Mouse (Mus musculus) heart, adult 2 months (tissue): ENCODE results near the gene Dock2. TPM values are rescaled to one million over a fixed set of nuclear protein-coding genes. Genes with fewer than 3 reads are reported as not detected.

Source experiments
- DNase-seq, 2 experiments: peaks; one replicate each; pipeline ENCODE4 v3.0.0; 2021
- H3K27ac ChIP-seq: fragments of 200-600 bp; 2 replicates; pipeline ENCODE4 v1.8.1; 2022
- H3K27me3 ChIP-seq: fragments of 200-500 bp; 2 replicates; pipeline ENCODE4 v1.6.1; 2012; ENCODE audit warnings: mild to moderate bottlenecking, low read length, inconsistent platforms, mixed read lengths; ENCODE audit not compliant: control insufficient read depth, insufficient read depth
- H3K36me3 ChIP-seq: fragments of 200-500 bp; 2 replicates; pipeline ENCODE4 v1.6.1; 2012; ENCODE audit warnings: low read length, inconsistent platforms; ENCODE audit not compliant: control insufficient read depth, insufficient read depth
- H3K4me1 ChIP-seq: fragments of 200-500 bp; 2 replicates; pipeline ENCODE4 v1.6.1; 2011; ENCODE audit warnings: low read length; ENCODE audit not compliant: control insufficient read depth, insufficient read depth
- H3K4me3 ChIP-seq: fragments of 200-600 bp; 2 replicates; pipeline ENCODE4 v1.8.1; 2022
- H3K79me2 ChIP-seq: fragments of 200-500 bp; replicated peaks from 2 replicates; pipeline ENCODE4 v1.6.1; 2012; ENCODE audit warnings: mild to moderate bottlenecking, inconsistent platforms, low read length, moderate library complexity, mixed read lengths; ENCODE audit not compliant: control insufficient read depth, insufficient read depth
- H3K9ac ChIP-seq: fragments of 200-500 bp; 2 replicates; pipeline ENCODE4 v1.6.1; 2012; ENCODE audit warnings: low read depth, mild to moderate bottlenecking, control low read depth, inconsistent platforms, low read length, mixed read lengths
- CTCF ChIP-seq: fragments of 200-600 bp; IDR thresholded peaks from 2 replicates; pipeline ENCODE4 v1.8.1; 2022; ENCODE audit warnings: antibody characterized with exemption, mild to moderate bottlenecking, moderate library complexity
- EP300 ChIP-seq: fragments of 200-500 bp; IDR thresholded peaks from 2 replicates; pipeline ENCODE4 v1.6.1; 2011; ENCODE audit warnings: low read depth, low read length, control low read depth; ENCODE audit not compliant: insufficient read depth
- POLR2A ChIP-seq: fragments of 200-500 bp; IDR thresholded peaks from 2 replicates; pipeline ENCODE4 v1.6.1; 2011; ENCODE audit warnings: mild to moderate bottlenecking, low read depth, low read length, control low read depth; ENCODE audit not compliant: insufficient read depth
- WGBS: fragments of 180-500 bp; shearing (Covaris S2); methylation state at CpG from one replicate; pipeline ENCODE4 v1.1.7; 2018; 5-methylcytosine and 5-hydroxymethylcytosine counted together
- intact Hi-C: fragments of 180-260 bp; cut with DNase I; formaldehyde crosslinking; loops from one replicate; pipeline ENCODE4 v1.15.1; 2025
- polyA plus RNA-seq: library from polyadenylated mRNA; depleted of rRNA; stranded (reverse); fragments of >200 nt; gene quantifications from 2 replicates; pipeline ENCODE4 v1.2.3, GENCODE M21; 2012
- total RNA-seq, 2 experiments: library from RNA; stranded (reverse); gene quantifications; 2 replicates each; pipeline ENCODE4 v1.2.3; 2021

Dock2 gene
- total and polyA plus RNA-seq, 3 experiments = 1.7 to 3.4 (median 2.3) TPM

GRCm38 (mm10) chr11:34415884-34416618, 367.6 kb downstream of the Dock2 start:
- WGBS = 57% methylated on average over 9 of the region's 9 CpGs
- TF ChIP-seq CTCF = no peak
- DNase-seq = no peak
- Histone ChIP-seq H3K9ac (no peak overlapping the region), H3K27me3 (no peaks in the 10 kb centered on the region), H3K36me3 (no peaks in the 10 kb centered on the region), H3K4me1 (no peaks in the 10 kb centered on the region; the same call in 1 of the 2 replicates), H3K4me3 (no peak overlapping the region), H3K27ac (no peak overlapping the region), H3K79me2 (no peaks in the 10 kb centered on the region)
- intact Hi-C loops = no loop called here

DNA sequence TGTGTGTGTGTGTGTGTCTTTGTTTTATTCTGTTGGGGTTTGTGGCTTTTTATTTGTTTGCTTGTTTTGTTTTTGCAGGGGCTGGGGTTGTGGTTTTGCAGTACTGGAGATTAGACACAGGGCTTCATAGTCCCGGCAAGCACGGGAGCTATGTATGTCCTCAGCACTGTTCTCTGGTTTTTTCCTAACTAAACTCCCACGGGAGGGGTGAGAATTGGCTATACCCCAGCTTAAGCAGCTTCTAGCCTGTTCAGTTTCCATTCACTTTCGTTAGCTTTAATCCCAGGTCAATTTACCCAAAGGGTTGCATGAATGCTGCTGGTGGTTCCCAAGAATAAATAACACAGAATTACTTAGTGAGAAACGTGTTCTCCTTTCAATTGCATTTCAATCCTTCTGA, 376.8 kb downstream of the Dock2 start:
- 36% methylated on average over 5 of the region's 5 CpGs for WGBS
- no peak for DNase-seq
- H3K36me3 ChIP-seq = no peaks in the 10 kb centered on the region
- intact Hi-C loops = no loop called here
- no peak overlapping the region for H3K4me3 ChIP-seq
- no peak overlapping the region for H3K27ac ChIP-seq
- TF ChIP-seq POLR2A (no peak), EP300 (no peak), CTCF (no peak)
- no peaks in the 10 kb centered on the region for H3K79me2 ChIP-seq
- no peak overlapping the region for H3K9ac ChIP-seq
- no peaks in the 10 kb centered on the region for H3K4me1 ChIP-seq
- no peaks in the 10 kb centered on the region for H3K27me3 ChIP-seq

GRCm38 (mm10) chr11:34406309-34406708, 377.4 kb downstream of the Dock2 start:
- H3K9ac ChIP-seq = no peak overlapping the region
- 67% methylated on average over 8 of the region's 8 CpGs for WGBS
- intact Hi-C loops = no loop called here
- no peak for TF ChIP-seq POLR2A
- TF ChIP-seq EP300 = no peak
- TF ChIP-seq CTCF = no peak
- H3K4me1 ChIP-seq = no peaks in the 10 kb centered on the region
- no peaks in the 10 kb centered on the region for H3K36me3 ChIP-seq
- no peak overlapping the region for H3K4me3 ChIP-seq
- no peaks in the 10 kb centered on the region for H3K79me2 ChIP-seq
- H3K27me3 ChIP-seq = no peaks in the 10 kb centered on the region
- no peak overlapping the region for H3K27ac ChIP-seq
- DNase-seq = no peak

DNA sequence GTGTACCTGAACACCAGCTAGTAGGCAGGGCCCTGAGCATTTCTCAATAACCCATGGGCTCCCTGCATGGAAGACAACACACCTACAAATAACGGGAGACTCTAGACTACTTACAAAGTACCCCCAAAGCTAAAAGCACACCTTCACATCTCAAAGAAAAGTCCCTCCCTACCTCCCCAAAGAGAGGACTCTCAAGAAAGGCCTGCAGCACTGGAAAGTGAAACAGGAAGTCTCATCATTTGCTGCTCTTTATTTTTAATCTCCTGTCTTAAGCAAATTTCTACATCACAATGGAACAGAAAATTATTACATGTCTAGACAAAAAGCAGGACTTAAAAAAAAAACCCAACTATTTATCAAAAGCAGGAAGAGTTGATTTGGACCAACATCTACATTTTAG, 378.4 kb downstream of the Dock2 start:
- Histone ChIP-seq H3K27ac (no peak overlapping the region), H3K4me3 (no peak overlapping the region), H3K9ac (no peak overlapping the region), H3K36me3 (no peaks in the 10 kb centered on the region), H3K4me1 (no peaks in the 10 kb centered on the region), H3K27me3 (no peaks in the 10 kb centered on the region), H3K79me2 (no peaks in the 10 kb centered on the region)
- 84% methylated on average over 1 of the region's 1 CpGs for WGBS
- intact Hi-C loops = no loop called here
- TF ChIP-seq CTCF (no peak), POLR2A (no peak), EP300 (no peak)
- no peak for DNase-seq

DNA sequence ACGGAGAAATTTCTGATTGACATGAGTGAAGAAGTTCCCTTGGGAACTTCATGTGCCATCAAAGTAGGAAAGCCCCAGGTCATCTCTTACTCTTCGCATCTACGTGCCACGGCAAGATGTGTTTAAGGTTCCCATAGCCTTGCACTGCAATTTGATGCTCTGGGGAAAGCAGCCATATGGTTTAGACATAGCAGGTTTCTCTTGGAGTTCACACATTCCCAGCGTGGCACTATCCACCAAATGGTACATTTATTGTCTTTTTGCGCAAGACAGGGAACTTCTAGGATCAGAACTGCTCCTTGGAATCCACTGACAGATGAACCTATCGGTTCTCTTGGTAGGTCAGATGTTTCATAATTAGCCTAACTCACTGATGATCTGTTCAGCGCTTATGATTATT, 382.3 kb downstream of the Dock2 start:
- Histone ChIP-seq H3K27ac (no peak overlapping the region), H3K4me3 (no peak overlapping the region), H3K4me1 (no peaks in the 10 kb centered on the region), H3K36me3 (no peaks in the 10 kb centered on the region), H3K27me3 (no peaks in the 10 kb centered on the region), H3K9ac (no peak overlapping the region), H3K79me2 (no peaks in the 10 kb centered on the region)
- no peak for DNase-seq
- intact Hi-C loops = no loop called here
- TF ChIP-seq CTCF (no peak), EP300 (no peak), POLR2A (no peak)
- WGBS = 92% methylated on average over 8 of the region's 8 CpGs

DNA sequence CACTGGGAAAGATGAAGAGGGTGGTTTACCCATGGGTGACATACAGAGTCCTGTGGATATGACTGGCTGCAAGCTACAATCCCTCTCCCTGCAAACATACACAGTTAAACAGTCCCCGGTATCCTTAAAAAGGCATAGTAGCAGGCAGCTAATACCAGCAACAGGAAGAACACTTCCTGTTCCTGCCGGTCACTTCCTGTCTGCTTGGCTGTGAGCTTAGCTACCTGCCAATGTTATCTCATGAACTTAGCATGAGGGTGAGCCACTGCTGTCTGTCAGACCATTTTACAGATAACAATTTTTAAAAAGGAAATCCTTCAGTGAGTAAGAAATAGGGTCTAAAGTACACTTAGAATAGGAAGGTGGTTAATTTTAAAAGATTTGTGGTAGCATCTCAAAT, 385.1 kb downstream of the Dock2 start:
- intact Hi-C loops = no loop called here
- H3K9ac ChIP-seq = no peak overlapping the region
- no peaks in the 10 kb centered on the region for H3K4me1 ChIP-seq
- WGBS = 40% methylated on average over 2 of the region's 2 CpGs
- no peak overlapping the region for H3K27ac ChIP-seq
- H3K79me2 ChIP-seq = no peaks in the 10 kb centered on the region
- TF ChIP-seq CTCF = no peak
- no peak for TF ChIP-seq POLR2A
- TF ChIP-seq EP300 = no peak
- no peaks in the 10 kb centered on the region for H3K36me3 ChIP-seq
- H3K4me3 ChIP-seq = no peak overlapping the region
- DNase-seq = no peak
- H3K27me3 ChIP-seq = no peaks in the 10 kb centered on the region
